Mouse (Mus musculus): ENCODE measurements around the gene Ankrd28. TPM values are rescaled to one million over a fixed set of nuclear protein-coding genes. Genes with fewer than 3 reads are reported as not detected.

The Ankrd28 gene
- total RNA-seq, 2 experiments from 2014 or later, result 23.3 to 28.3 TPM

DNA sequence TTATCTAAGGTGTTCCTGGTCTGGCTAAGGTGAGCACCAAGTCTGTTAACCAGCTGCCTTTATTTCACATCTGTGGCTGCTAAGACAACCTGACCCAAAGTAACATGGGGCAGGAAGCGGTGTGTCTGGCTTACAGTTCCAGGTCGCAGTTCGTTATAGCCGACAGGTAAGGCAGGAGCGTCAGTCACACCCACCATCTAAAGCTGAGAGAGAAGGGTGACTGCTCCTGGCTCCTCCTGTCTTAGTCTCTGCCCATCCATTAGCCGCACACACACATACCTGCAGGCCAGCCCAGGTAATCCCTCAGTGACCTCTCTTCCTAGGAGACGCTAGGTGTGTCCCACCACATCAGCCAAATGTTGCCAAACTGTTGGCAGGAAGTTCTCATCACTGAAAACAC, 174.1 kb downstream of the Ankrd28 start:
- intact Hi-C loops (cut with DNase I), result loop anchor here (2.0 to 5.0 kb wide), 4 partner anchors 42 to 418 kb away; no protein-coding TSS in a partner anchor
- no peak for DNase-seq

DNA sequence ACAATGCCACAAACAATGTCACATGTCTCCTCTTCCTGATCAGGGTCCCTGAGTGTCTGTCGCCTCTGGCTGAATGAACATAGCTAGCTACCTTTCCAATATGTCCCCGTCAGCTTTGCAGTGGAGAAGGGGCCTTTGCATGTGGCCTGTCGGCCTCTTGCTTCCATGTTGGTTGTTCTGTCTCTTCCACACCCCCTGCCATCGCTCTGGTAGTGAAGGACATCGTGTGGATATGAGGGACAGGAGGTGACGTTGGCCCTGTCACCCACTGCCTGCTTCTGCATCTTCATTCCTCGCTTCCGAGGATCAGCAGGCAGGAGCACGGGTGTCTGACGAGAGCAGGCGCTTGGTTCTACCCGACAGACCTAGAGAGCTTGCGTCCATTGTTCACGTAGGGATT, 175.0 kb downstream of the Ankrd28 start:
- intact Hi-C loops (cut with DNase I), result loop anchor here (5.0 kb wide), 2 partner anchors 287 to 377 kb away; no protein-coding TSS in a partner anchor
- DNase-seq, result no peak

DNA sequence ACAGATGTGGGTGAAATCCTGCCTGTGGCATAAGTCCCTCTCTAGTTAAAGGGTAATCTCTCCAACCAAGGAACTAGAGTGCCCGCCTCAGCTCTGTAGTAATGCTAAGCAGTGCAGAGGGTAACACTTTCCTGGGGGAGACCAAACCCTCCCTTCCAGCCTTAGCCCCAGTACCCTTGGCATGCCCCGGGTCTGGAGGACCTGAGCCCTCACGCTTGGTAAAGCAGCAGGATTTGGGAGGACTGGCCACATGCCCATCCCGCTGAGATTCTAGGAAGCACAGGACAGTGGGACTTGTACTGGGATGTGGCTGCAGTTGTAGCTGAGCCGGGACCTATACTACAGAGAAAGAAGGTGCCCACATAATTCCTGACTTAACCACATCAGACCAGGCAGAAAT, 175.6 kb downstream of the Ankrd28 start:
- no peak for DNase-seq
- intact Hi-C loops (cut with DNase I), result loop anchor here (5.0 kb wide), 2 partner anchors 287 to 377 kb away; no protein-coding TSS in a partner anchor

DNA sequence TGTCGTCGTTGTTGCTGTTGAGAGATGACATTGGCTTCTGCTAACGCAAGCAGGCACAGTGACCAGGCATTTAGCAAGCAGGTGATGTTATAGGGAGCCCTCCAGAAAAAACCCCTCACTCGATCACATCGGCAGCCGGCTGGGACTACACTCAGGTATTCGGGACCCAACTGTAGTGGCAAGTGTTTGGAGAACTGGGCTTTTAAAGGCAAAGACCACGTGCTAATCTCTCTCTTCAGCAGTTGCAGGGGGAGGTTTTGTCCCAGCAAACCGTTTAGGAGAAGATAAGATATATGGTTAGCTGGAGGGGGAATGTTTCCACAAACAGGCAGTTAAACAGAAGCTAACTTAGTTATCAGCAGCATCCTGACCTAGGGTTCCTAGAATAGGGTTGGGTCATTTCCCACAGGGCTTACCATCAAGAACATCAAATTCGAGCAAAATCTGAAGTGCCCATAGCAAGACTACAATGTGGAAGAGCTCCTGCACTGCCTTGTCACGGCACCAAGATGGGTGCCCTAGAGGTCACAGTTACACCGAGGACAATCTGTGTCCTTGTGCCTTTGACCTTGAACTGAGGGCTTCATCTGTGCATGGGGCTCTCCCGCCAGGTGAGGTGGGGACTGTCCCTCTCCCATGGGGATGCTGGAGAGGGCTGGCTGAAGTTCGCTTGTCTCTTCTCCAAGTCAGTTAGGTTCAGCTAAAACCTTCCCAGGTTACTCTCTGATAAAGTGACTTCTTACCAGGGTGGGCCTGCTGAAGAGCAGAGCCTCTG, 177.2 kb downstream of the Ankrd28 start:
- no peak for DNase-seq
- intact Hi-C loops (cut with DNase I), result no loop called here

DNA sequence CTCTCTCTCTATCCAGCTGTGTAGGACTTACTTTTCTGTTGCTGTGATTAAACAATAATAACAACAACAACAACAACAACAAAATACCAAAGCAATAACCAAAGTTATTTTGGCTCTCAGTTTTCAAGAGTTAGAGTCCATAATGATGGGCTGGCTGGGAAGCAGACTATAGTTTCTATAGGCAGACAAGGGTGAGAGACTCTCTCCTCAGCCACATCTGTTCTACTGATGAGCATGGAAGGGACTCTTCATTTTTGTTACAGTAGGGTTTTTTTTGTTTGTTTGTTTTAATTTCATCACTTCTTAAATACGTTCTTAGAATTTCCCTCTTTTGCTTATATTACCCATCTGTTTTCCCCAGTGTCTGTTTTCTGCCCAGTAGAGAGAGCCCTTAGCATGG, 177.8 kb downstream of the Ankrd28 start:
- intact Hi-C loops (cut with DNase I), result no loop called here
- no peak for DNase-seq

DNA sequence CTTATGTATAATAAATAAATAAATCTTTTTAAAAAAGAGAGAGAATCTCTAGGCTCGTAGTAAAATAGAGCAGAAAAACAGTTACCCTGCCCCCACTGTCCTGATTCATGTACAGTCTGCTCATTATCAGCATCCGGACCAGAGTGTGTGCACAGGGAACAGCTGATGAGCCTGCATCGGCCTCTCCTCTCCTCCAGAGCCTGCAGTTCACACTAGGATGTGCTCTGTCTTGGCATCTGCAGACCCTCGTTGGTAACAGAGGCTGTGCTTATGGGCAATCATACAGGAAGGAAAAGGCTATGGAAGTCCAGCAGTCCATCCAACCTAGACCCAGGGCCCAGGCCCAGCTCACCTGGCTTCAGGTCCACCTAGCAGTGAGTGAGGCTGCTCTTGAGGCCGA, 178.3 kb downstream of the Ankrd28 start:
- DNase-seq, result no peak
- intact Hi-C loops (cut with DNase I), result no loop called here

DNA sequence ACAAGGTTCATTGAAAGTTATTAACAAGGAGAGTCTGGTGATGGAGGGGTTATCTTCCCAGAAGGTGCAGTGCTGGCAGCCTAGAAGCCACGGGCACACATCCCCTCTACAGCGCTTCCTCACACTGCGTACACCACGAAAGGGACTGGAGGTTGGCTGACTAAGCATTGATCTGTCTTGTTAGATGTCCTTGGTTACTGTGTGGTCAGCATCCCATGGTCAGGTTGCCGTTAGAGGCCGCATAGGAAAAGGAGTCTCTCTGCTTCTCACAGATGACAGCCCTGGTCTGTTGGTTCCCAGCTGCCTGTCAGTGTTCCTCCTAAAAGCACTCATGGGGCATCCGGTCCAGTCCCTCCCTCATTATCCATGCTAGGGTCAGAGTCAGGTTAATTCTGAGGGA, 179.2 kb downstream of the Ankrd28 start:
- intact Hi-C loops (cut with DNase I), result no loop called here
- no peak for DNase-seq

DNA sequence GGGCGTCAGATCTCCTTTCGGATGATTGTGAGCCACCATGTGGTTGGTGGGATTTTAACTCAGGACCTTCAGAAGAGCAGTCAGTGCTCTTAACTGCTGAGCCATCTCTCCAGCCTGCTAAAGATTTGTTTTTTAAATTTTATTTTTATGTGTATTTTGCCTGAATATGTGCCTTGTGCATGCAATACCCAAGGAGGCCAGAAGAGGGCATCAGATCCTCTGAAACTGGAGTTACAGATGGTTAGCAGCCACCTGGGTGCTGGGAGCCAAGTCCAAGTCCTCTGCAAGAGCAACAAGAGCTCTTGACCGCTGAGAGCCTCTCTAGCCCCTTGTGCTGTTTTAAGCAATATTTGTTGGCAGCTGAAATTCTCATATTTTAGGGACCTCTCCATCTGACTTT, 180.1 kb downstream of the Ankrd28 start:
- no peak for DNase-seq
- intact Hi-C loops (cut with DNase I), result no loop called here

Other genes with a start within 250 kb of the Ankrd28 start
- 1 to 10 TPM; 6.0 to 9.9 TPM for gene Colq, start 239.3 kb downstream of the Ankrd28 start, total RNA-seq (2021)
- 1 to 10 TPM in 1 of 2 experiments, under 1 TPM in 1; 0.33 to 1.7 TPM for gene Gm49387, start 189.8 kb downstream of the Ankrd28 start, total RNA-seq (2021)
- 10 to 100 TPM in 1 of 2 experiments, 1 to 10 TPM in 1; 9.3 to 12.3 TPM for gene Btd, start 189.6 kb downstream of the Ankrd28 start, total RNA-seq (2021)
- gene Hacl1, start 189.4 kb downstream of the Ankrd28 start, total RNA-seq (2021), result 10 to 100 TPM; 12.2 to 12.7 TPM
- gene Galnt15, start 198.3 kb upstream of the Ankrd28 start, total RNA-seq (2021), result 10 to 100 TPM; 15.0 to 21.3 TPM

Data from heart, postnatal 36 days (tissue).